In genomic region chr14:73503237-73503933, GRCm38 (mm10) we compare ENCODE assay signal across 8 mouse cellular contexts. TPM values are rescaled to one million over a fixed set of nuclear protein-coding genes. Genes with fewer than 3 reads are reported as not detected.
DNase-seq lines count a peak whose midpoint lies in the region; ATAC-seq lines count a peak whose summit lies in the region.

No protein-coding gene starts in this region.

- peaks cover 6% of the 10 kb centered on the region; the same call in 1 of the 2 replicates for H3K4me1 ChIP-seq in kidney, embryonic 16.5 days (ENCODE audit: insufficient read depth, low read length)
- H3K4me1 ChIP-seq in embryonic facial prominence, embryonic 10.5 days = peaks cover 12% of the 10 kb centered on the region
- H3K4me1 ChIP-seq in heart, embryonic 13.5 days = peaks cover 41% of the 10 kb centered on the region
- peaks cover 13% of the 10 kb centered on the region for H3K4me1 ChIP-seq in midbrain, embryonic 13.5 days (replicated peaks)

- no peak overlapping the region for H3K4me3 ChIP-seq in kidney, embryonic 16.5 days (ENCODE audit: low read length)
- H3K4me3 ChIP-seq in embryonic facial prominence, embryonic 10.5 days = no peak overlapping the region
- H3K4me3 ChIP-seq in heart, embryonic 13.5 days = no peak overlapping the region
- H3K4me3 ChIP-seq in midbrain, embryonic 13.5 days (replicated peaks) = no peak overlapping the region

- no peaks in the 10 kb centered on the region for H3K9me3 ChIP-seq in kidney, embryonic 16.5 days (ENCODE audit: low read length)
- H3K9me3 ChIP-seq in embryonic facial prominence, embryonic 10.5 days = no peaks in the 10 kb centered on the region
- H3K9me3 ChIP-seq in heart, embryonic 13.5 days = no peaks in the 10 kb centered on the region
- no peaks in the 10 kb centered on the region for H3K9me3 ChIP-seq in midbrain, embryonic 13.5 days

- no peak for DNase-seq in kidney, adult 8-10 months
- DNase-seq in embryonic facial prominence, embryonic 10.5 days (ENCODE audit: low spot score) = no peak
- DNase-seq in yolk sac, embryonic 10.5 days (ENCODE audit: low spot score) = no peak
- no peak for DNase-seq in urinary bladder, postnatal 10 days (ENCODE audit: low spot score)
- no peak for DNase-seq in adrenal gland, postnatal 10 days

- H3K36me3 ChIP-seq in kidney, embryonic 16.5 days (ENCODE audit: insufficient read depth, low read length) = no peaks in the 10 kb centered on the region
- H3K36me3 ChIP-seq in embryonic facial prominence, embryonic 10.5 days (replicated peaks) = no peaks in the 10 kb centered on the region
- no peaks in the 10 kb centered on the region for H3K36me3 ChIP-seq in heart, embryonic 13.5 days
- no peaks in the 10 kb centered on the region for H3K36me3 ChIP-seq in midbrain, embryonic 13.5 days

- peak overlapping the region; percentile 45; the same call in 1 of the 2 replicates for H3K27ac ChIP-seq in kidney, embryonic 16.5 days (ENCODE audit: low read length)
- H3K27ac ChIP-seq in embryonic facial prominence, embryonic 10.5 days (replicated peaks) = peak overlapping the region; percentile 59
- H3K27ac ChIP-seq in heart, embryonic 13.5 days (replicated peaks) = peak overlapping the region; percentile 84
- peak overlapping the region; percentile 72 for H3K27ac ChIP-seq in midbrain, embryonic 13.5 days

- H3K27me3 ChIP-seq in kidney, embryonic 16.5 days (ENCODE audit: insufficient read depth, low read length) = no peaks in the 10 kb centered on the region
- H3K27me3 ChIP-seq in embryonic facial prominence, embryonic 10.5 days (replicated peaks; ENCODE audit: low read depth, poor library complexity, severe bottlenecking) = no peaks in the 10 kb centered on the region
- H3K27me3 ChIP-seq in heart, embryonic 13.5 days (replicated peaks) = no peaks in the 10 kb centered on the region
- 0 out of 2 replicates have a peak, but pooled peaks cover 3% of the 10 kb centered on the region for H3K27me3 ChIP-seq in midbrain, embryonic 13.5 days

- no peak for ATAC-seq in kidney, embryonic 16.5 days (ENCODE audit: low FRiP score, low TSS enrichment)
- ATAC-seq in heart, embryonic 13.5 days (ENCODE audit: extremely low read depth, insufficient number of reproducible peaks, low FRiP score, low TSS enrichment) = no peak
- peak; percentile 81 for ATAC-seq in midbrain, embryonic 13.5 days

- no peak overlapping the region for H3K9ac ChIP-seq in kidney, embryonic 16.5 days (replicated peaks; ENCODE audit: low read length)
- H3K9ac ChIP-seq in heart, embryonic 13.5 days = peak overlapping the region; percentile 45; the same call in 1 of the 2 replicates
- no peak overlapping the region for H3K9ac ChIP-seq in midbrain, embryonic 13.5 days (replicated peaks)

- H3K4me2 ChIP-seq in kidney, embryonic 16.5 days (replicated peaks; ENCODE audit: low read depth, low read length) = no peak overlapping the region
- peak overlapping the region; percentile 25; the same call in 1 of the 2 replicates for H3K4me2 ChIP-seq in heart, embryonic 13.5 days
- H3K4me2 ChIP-seq in midbrain, embryonic 13.5 days (replicated peaks) = no peak overlapping the region

- WGBS in kidney, embryonic 16.5 days = 59% methylated on average over 13 of the region's 13 CpGs
- 66% methylated on average over 13 of the region's 13 CpGs for WGBS in embryonic facial prominence, embryonic 10.5 days
- WGBS in heart, embryonic 13.5 days = 44% methylated on average over 13 of the region's 13 CpGs
- 60% methylated on average over 13 of the region's 13 CpGs for WGBS in midbrain, embryonic 13.5 days

RNA-seq across cellular contexts. Expression of gene Med4, which starts 6.4 kb away (rescaled TPM):
- polyA plus RNA-seq in kidney, embryonic 16.5 days (2015; fragmentation: Nextera tagmentation; extraction: Ambion mirVana) = 93.2 and 94.5 TPM in 2 replicates
- 118 and 122 TPM in 2 replicates for polyA plus RNA-seq in embryonic facial prominence, embryonic 10.5 days (2016; fragmentation: Nextera tagmentation; extraction: Ambion mirVana)
- 46.8 and 57.5 TPM in 2 replicates for polyA plus RNA-seq in heart, embryonic 13.5 days (2015; fragmentation: Nextera tagmentation; extraction: Ambion mirVana)
- polyA plus RNA-seq in midbrain, embryonic 13.5 days (2015; fragmentation: Nextera tagmentation; extraction: Ambion mirVana) = 91.2 and 96.7 TPM in 2 replicates
- total RNA-seq in adrenal gland, postnatal 10 days (2021) = 10 to 100 TPM; 25.1 to 32.8 TPM

RNA-seq across cellular contexts. Expression of gene Sucla2, which starts 21.7 kb away (rescaled TPM):
- polyA plus RNA-seq in kidney, embryonic 16.5 days (2015; fragmentation: Nextera tagmentation; extraction: Ambion mirVana) = 128 and 139 TPM in 2 replicates
- polyA plus RNA-seq in embryonic facial prominence, embryonic 10.5 days (2016; fragmentation: Nextera tagmentation; extraction: Ambion mirVana) = 101 TPM in 2 replicates
- polyA plus RNA-seq in heart, embryonic 13.5 days (2015; fragmentation: Nextera tagmentation; extraction: Ambion mirVana) = 177 and 195 TPM in 2 replicates
- 108 and 111 TPM in 2 replicates for polyA plus RNA-seq in midbrain, embryonic 13.5 days (2015; fragmentation: Nextera tagmentation; extraction: Ambion mirVana)
- total RNA-seq in adrenal gland, postnatal 10 days (2021) = 1,000 to 10,000 TPM; 1,072 to 1,158 TPM

RNA-seq across cellular contexts. Expression of gene Nudt15, which starts 44.7 kb away (rescaled TPM):
- polyA plus RNA-seq in kidney, embryonic 16.5 days (2015; fragmentation: Nextera tagmentation; extraction: Ambion mirVana) = 8.5 and 9.5 TPM in 2 replicates
- 6.9 and 8.5 TPM in 2 replicates for polyA plus RNA-seq in embryonic facial prominence, embryonic 10.5 days (2016; fragmentation: Nextera tagmentation; extraction: Ambion mirVana)
- polyA plus RNA-seq in heart, embryonic 13.5 days (2015; fragmentation: Nextera tagmentation; extraction: Ambion mirVana) = 4.3 and 4.5 TPM in 2 replicates
- polyA plus RNA-seq in midbrain, embryonic 13.5 days (2015; fragmentation: Nextera tagmentation; extraction: Ambion mirVana) = 9.1 and 11.0 TPM in 2 replicates
- total RNA-seq in adrenal gland, postnatal 10 days (2021) = 1 to 10 TPM; 8.2 to 10.0 TPM
